Mouse (Mus musculus): ENCODE measurements at regions not wholly inside any gene's neighbourhood (a gene's known extent, or its start where the extent isn't known, plus 50 kb on each side); places are given as distances from the start of the nearest gene placed in this dataset.

GRCm38 (mm10) chr3:61302214-61302613 lies 59.2 kb upstream of the Rap2b start:
- TF ChIP-seq CTCF (IDR thresholded peaks at IDR 0.05; ENCODE audit: low read depth, low read length) (no peak), POLR2A (IDR thresholded peaks at IDR 0.05; ENCODE audit: extremely low read depth, insufficient read depth, low read length) (no peak)
